Mouse (Mus musculus) adrenal gland, postnatal 14 days (tissue): ENCODE results near the gene Tmem269. TPM values are rescaled to one million over a fixed set of nuclear protein-coding genes. Genes with fewer than 3 reads are reported as not detected.

Experiments used
- DNase-seq: peaks from one replicate; pipeline ENCODE4 v3.0.0; 2021; ENCODE audit warnings: mixed read lengths
- total RNA-seq: library from RNA; stranded (reverse); gene quantifications from 2 replicates; pipeline ENCODE4 v1.2.3, GENCODE M21; 2021

The Tmem269 gene
- total RNA-seq, 1 experiment from 2014 or later, result 0.30 TPM

DNA sequence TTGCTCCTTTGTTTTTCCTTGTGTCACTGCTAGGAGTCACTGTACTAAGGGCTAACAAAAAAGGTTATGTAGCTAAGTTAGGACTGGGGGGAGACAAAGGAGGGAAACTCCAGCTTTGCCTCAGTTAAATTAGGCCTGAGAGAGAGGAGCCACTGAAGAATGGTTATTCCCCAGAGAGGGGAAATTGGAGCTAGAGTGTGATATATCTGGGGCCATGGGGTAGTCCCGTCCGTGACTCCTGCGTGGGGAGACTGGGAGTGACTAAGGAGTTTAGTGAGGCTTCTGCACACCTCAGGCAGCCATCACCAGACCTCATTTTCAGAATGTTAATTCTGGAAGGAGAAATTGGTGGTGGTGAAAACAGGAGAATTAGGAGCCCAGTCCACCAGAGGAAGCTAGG lies 16.3 kb upstream of the Tmem269 start:
- no peak for DNase-seq

GRCm38 (mm10) chr4:119233256-119233901 lies 15.4 kb upstream of the Tmem269 start:
- peak; percentile 60 for DNase-seq

GRCm38 (mm10) chr4:119232410-119233255 lies 14.6 kb upstream of the Tmem269 start, which contains the start of the genes AU022252 and P3h1:
Gene AU022252 (minus strand): TSS chr4:119232712.
Gene P3h1 (plus strand): TSS chr4:119232915.
- DNase-seq, result peak; percentile 99

- DNase-seq, result no peak
Observed at GRCm38 (mm10) chr4:119226751-119227150, 8.7 kb upstream of the Tmem269 start.

DNA sequence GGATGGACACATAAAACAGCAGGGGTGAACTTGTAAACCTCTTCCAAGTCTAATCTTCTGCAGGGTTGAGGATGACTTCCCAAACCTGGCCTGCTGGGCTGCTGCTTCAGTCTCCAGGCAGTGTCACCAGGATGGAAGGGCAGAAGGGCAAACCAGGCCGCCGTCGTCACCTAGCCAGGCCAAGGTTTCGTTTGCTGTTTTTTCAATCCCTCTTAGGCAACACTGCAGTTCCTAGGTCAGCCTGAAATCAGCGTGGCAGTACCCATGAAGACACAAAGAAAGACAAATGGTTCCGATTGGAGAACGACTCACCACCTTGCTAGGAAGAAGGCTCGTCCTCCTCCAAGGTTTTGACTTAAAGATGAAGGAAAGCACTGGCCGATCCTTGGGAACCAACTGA lies 7.7 kb upstream of the Tmem269 start:
- peak; percentile 48 for DNase-seq

- DNase-seq, result no peak
Observed at GRCm38 (mm10) chr4:119224534-119224933, 6.5 kb upstream of the Tmem269 start.

- DNase-seq, result peak; percentile 73
Observed at GRCm38 (mm10) chr4:119223696-119224095, 5.7 kb upstream of the Tmem269 start.

- no peak for DNase-seq
Observed at GRCm38 (mm10) chr4:119216667-119217066, 1.4 kb downstream of the Tmem269 start.

DNA sequence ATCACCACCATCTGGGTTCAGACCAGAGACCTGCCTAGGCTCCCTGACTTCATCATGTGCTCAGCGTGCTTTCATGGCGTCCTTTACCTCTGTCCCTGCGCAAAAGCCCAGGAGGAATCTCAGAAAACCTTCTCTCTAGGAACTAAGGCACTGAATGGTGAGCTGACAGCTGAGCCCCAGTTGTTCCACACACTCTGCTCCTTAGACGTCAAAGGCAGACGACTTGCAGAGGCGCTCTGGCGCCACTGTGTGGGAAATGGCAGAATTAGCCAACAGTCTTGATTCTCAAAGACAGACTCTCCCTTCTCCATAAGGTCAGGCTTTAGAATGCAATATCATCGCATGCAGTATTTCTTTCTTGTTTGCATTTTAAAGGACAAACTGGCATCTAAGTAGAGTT lies 13.3 kb downstream of the Tmem269 start:
- peak; percentile 76 for DNase-seq

DNA sequence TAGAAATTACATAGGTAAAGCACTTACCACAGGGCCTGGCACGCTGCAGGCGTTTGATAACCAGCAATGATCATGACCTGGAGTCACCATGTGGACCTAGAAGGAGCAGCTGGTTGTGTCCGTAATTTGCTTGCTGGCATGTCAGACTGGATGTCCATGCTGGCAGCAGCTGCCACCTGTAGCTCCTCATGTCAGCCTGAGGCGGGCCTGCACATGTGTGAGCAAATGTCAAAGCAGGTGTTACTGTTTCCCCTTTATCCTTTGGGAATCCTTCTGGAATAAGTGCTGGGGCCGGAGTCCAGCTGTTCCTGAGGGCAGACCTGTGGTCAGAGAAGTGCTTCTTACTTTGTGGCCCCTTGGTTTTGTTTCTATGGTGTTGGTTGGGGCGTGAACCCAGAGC lies 19.9 kb downstream of the Tmem269 start:
- no peak for DNase-seq

DNA sequence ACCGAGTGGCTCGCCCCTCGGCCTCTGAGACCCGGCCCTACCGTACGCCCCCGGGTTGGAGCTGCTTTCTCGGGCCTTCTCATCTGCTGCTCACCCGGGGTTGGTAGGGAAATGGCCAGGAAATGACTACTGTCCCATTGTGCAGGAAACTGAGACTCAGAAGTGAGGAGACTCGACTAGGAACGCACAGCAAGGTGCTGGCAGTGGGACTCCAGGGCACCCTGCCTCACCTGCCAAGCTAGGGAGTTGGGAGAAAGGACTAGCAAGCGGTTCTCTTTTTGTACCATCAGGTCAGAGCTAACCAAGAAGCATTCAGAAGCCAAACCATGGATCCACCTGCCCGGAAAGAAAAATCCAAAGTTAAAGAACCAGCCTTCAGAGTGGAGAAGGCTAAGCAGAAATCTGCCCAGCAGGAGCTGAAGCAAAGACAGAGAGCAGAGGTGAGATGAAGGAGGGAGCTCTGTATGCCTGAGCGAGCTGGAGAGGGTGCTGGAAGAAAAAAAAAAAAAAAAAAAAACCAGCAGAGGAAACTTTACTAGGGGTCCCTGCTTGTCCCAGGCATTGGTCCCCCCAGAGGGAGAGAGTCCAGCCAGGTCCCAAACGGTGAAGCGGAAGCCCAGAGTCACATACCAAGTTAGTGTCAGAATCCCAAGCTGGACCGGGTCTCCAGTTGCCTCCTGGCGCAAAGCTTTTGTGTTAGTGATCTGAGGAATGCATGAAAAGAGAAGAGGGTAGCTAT lies 22.3 kb downstream of the Tmem269 start:
- DNase-seq, result no peak

DNA sequence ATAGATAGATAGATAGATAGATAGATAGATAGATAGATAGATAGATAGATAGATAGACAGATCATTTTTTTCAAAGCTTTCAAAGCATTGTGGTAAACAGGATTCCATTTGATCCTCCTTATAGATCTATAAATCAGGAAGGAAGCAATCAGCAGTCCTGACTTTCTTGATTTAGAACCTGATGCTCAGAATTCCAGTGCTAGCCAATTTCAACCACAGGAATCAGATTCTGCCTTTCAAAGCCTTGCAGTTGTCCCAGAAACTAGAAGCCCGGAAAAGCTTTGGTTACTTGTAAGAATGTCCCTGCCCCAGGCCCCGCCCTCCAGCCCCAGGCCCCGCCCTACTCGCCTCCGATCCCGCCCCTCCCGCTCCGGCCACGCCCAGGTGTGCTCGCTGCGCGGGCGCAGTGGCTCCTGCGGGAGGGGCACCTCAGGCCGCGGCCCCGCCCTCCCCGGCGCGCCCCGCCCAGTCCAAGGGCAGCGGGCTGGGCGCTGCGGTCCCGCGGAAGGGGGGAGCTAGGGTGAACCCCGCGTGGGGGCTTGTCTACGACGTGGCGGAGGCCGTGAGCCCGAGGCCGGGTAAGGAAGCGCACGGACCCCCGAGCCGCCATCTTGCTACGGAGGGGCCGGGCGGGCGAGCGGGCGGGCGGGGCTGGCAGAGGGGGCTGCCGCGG lies 23.0 kb downstream of the Tmem269 start, which contains the start of gene Svbp:
Svbp (plus strand) TSS at position 398 of the 673 bp plus-strand sequence.
- peak; percentile 96 for DNase-seq

- DNase-seq, result no peak
Observed at GRCm38 (mm10) chr4:119192757-119193156, 25.3 kb downstream of the Tmem269 start.

- DNase-seq, result no peak
Observed at GRCm38 (mm10) chr4:119191273-119191672, 26.7 kb downstream of the Tmem269 start.

DNA sequence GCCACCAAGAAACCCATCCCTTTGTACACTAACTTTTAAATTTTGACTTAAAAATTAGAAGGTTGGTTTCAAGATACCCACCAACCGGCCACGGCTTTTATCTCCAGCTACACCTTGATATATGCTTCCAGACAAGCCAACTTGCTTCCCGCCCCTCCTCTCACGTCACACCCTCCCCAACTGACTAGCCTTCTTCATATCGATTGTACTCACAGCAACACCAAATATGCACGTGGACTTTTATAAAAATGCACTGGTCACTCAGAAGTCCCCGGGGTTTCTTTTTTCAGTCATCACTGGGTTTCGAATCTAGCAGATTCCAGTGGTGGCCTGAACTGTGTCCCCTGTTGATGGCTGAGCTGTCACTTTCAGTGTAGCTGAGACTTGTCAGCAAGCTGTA lies 27.4 kb downstream of the Tmem269 start:
- DNase-seq, result no peak

DNA sequence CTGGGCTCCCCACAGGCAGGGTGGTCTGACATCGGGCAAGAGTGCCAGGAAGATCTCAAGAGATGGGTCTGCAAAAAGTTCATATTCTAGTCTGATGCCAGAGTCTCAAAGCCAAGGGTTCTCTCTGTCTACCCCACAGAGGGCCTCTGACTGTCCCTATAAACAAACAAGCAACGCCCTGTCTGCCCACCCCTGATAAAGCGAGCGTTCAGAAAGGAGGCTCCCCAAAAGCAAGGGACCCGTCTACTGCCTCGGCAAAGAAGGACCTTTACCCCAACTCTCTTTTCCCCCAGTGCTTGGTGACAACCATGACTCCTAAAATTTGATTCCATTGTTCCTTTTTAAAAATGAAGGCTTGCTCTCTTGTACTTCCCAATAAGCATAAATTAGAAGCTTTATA lies 28.2 kb downstream of the Tmem269 start, which contains the start of gene Ermap:
Ermap (minus strand) TSS at position 148 of the 400 bp plus-strand sequence.
- no peak for DNase-seq

DNA sequence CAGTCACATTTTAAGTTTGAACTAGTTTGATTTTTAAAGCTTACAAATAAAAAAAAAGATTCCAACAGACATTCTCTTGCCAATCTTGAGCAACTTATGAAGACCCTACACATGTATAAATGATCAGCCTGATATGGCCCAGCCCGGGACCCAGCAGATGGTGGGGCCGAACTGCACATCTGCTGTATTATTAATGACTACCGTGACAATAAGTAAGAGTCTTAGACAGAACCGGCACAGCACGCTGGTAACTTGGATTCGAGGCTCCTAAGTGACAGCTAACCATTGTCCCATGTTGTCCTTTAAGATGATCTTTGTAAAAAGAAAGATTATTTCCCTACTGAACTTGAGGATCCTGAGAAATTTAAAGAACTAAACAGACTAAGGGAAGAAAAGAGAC lies 28.6 kb downstream of the Tmem269 start:
- DNase-seq, result no peak

DNA sequence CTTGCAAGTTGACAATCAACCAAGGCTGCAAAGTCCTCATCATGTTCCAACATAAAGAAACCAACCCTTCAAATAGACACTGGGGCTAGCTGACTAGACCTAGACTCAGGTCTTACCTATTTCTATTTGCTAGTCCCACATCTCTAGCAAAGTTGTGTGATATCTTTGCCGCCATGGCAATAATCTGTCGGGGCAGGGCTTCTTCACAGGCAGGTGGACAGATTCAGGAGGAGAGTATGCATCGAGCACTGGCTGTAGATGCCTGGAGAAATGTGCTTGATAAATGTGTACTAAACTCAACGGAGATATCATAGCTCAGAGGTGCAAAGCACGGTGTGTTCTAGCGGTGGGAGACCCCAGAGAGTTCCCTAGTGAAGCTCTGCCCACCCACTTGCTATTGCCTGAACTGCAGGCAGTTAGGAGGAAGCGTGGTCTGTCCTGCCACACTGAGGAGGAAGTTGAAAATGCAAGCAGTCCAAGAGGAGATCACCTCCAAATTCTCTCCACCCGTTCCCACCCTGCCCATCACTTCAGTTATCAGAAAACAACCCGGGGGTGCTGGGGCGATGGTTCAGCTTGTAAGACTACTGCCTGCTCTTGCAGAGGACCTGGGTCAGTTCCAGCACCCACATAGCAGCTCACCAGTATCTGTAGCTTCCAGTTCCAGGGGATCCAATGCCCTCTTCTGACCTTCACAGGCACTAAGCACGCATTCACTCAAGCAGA lies 29.8 kb downstream of the Tmem269 start:
- DNase-seq, result peak; percentile 8

DNA sequence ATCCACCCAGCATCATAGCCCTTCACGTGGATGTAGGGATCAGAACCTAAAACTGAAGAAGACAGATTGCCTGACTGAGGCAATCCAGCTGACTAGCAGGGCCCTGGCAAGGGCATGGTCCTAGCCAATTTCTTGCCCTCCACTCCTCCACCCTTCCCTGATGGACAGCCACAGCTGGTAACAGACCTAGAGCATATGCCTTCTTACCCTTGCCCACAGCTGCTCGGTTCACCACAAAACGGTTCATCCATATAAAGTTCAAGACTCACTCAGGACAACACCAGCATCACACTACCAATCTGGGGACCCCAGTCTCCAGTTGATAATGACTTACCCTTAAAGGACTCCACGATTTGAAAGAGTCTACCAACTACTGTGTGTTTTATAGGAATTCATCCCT lies 32.2 kb downstream of the Tmem269 start:
- DNase-seq, result no peak

DNA sequence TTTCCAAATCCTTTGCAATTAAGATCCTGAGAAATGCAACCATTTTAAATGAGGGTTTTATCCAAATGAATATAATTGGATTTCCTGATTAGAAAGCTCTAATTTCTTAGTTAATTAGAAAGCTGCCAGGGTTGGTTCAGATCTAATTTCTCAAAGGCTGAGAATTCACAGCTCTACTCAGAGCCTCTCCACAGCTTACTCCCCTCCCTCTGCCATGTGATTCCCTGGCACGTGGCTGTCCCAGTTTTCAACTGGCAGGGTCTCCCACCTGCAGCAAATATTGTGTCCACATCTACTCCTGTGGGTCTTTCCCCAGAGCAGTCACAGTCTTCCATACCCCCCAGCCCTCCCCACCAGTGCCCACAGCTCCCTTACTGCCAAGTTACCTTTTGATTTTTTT lies 34.5 kb downstream of the Tmem269 start:
- DNase-seq, result no peak

DNA sequence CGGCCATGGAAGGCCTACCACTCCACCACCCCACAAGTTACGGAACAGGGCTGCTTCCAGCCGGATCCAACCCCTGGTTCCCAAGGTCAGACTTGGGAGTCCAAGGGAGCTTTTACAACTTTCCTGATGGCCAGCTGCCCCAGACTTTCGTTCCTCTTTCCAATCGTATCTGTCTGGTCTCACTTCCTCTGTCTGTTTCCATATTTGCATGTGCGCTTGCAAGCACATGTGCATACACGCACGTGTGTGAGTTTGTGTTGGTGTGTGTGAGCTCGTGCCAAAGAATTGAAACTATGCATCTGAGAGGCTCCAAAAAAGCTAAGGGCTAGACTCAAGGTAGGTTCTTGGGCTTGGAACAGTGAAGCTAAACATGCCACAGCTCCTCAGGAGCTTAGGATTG lies 36.6 kb downstream of the Tmem269 start:
- no peak for DNase-seq
